Mouse (Mus musculus): ENCODE data around the gene Nek1. TPM values are rescaled to one million over a fixed set of nuclear protein-coding genes. Genes with fewer than 3 reads are reported as not detected.

Nek1 gene
- polyA plus RNA-seq, 1 experiment, result 1.5 TPM

DNA sequence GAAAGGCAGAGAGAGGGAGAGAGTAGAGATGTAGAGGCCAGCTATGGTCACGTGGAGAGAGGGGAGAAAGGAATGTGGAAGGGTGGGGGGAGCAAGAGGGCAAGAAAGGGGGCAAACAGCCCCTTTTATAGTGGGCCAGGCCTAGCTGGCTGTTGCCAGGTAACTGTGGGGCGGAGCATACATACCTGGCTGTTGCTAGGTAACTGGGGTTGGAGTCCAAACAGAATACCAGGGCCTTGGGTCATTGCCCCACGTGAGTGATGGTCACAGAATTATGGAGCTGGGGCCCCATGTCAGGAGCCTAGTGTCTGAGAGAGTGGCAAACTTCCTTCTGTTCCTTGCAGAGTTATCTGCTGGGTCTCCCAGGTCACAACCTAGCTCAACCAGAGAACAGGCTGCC is 149.3 kb downstream of the Nek1 start:
- Histone ChIP-seq H3K27me3 (ENCODE audit: control insufficient read depth, insufficient read depth, insufficient read length) (no peaks in the 10 kb centered on the region), H3K79me2 (ENCODE audit: control insufficient read depth, insufficient read depth) (no peaks in the 10 kb centered on the region), H3ac (ENCODE audit: control insufficient read depth, insufficient read length, low read depth) (no peak overlapping the region), H3K36me3 (ENCODE audit: control insufficient read depth, insufficient read depth) (no peaks in the 10 kb centered on the region), H3K4me3 (ENCODE audit: insufficient read depth, poor library complexity, severe bottlenecking) (no peak overlapping the region), H3K79me3 (ENCODE audit: low read depth) (no peaks in the 10 kb centered on the region)
- TF ChIP-seq CEBPB (IDR thresholded peaks at IDR 0.05; ENCODE audit: low read depth) (no peak), USF1 (IDR thresholded peaks at IDR 0.05; ENCODE audit: low read depth) (no peak), CTCF (IDR thresholded peaks at IDR 0.05; ENCODE audit: control insufficient read depth, insufficient read depth, insufficient read length) (no peak), MAX (IDR thresholded peaks at IDR 0.05) (no peak), MYOD1 (IDR thresholded peaks at IDR 0.05; ENCODE audit: control insufficient read depth, insufficient read length, low read depth) (no peak), FOSL1 (IDR thresholded peaks at IDR 0.05; ENCODE audit: insufficient read depth, low read length, poor library complexity, severe bottlenecking) (no peak), MYOG (IDR thresholded peaks at IDR 0.05; ENCODE audit: control insufficient read depth, extremely low read depth, insufficient read length) (no peak)

DNA sequence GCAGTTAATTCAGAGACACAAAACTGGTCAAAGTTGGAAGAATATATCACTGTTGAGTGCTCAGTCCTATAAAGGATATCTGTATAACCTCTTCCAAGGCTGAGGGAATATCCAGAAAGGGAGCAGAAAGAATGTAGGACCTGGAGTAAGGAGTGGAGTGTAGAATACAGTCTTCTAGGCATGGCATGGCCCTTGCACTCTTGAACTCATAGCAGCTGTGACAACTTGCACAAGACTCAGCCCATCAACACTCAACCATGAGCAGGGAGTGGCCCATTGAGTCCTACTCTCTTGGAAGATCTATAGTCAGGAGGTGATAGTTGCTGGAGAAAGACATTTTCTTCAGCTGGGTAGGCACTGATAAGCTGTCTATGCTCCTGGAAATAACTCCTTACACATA is 149.8 kb downstream of the Nek1 start:
- Histone ChIP-seq H3K27me3 (ENCODE audit: control insufficient read depth, insufficient read depth, insufficient read length) (no peaks in the 10 kb centered on the region), H3ac (ENCODE audit: control insufficient read depth, insufficient read length, low read depth) (no peak overlapping the region), H3K79me2 (ENCODE audit: control insufficient read depth, insufficient read depth) (no peaks in the 10 kb centered on the region), H3K79me3 (ENCODE audit: low read depth) (no peaks in the 10 kb centered on the region), H3K4me3 (ENCODE audit: insufficient read depth, poor library complexity, severe bottlenecking) (no peak overlapping the region), H3K36me3 (ENCODE audit: control insufficient read depth, insufficient read depth) (no peaks in the 10 kb centered on the region)
- TF ChIP-seq MAX (IDR thresholded peaks at IDR 0.05), result no peak
- no peak for TF ChIP-seq CEBPB (IDR thresholded peaks at IDR 0.05; ENCODE audit: low read depth)
- TF ChIP-seq CTCF (IDR thresholded peaks at IDR 0.05; ENCODE audit: control insufficient read depth, insufficient read depth, insufficient read length), result no peak
- TF ChIP-seq USF1 (IDR thresholded peaks at IDR 0.05; ENCODE audit: low read depth), result no peak
- no peak for TF ChIP-seq MYOG (IDR thresholded peaks at IDR 0.05; ENCODE audit: control insufficient read depth, extremely low read depth, insufficient read length)
- TF ChIP-seq MYOD1 (IDR thresholded peaks at IDR 0.05; ENCODE audit: control insufficient read depth, insufficient read length, low read depth), result no peak
- no peak for TF ChIP-seq FOSL1 (IDR thresholded peaks at IDR 0.05; ENCODE audit: insufficient read depth, low read length, poor library complexity, severe bottlenecking)

DNA sequence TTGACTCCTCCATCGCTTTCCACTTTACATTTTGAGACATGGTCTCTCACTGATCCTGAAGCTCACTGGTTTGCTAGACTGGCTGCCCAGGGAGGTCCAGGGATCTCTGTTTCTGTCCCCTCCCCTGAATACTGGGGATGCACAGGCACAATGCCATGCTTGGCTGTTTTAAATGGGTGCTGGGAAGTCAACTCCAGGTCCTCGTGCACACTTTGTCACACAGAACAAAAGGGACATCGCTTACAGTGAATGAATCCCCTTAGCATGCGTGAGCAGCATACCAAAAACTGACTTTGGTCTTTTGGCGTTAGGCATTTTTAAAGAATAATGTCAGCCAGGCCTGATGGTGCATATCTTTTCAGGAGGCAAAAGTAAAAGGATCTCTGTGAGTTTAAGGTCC is 155.7 kb downstream of the Nek1 start:
- H3K4me3 ChIP-seq (ENCODE audit: insufficient read depth, poor library complexity, severe bottlenecking), result no peak overlapping the region
- H3K79me3 ChIP-seq (ENCODE audit: low read depth), result no peaks in the 10 kb centered on the region
- no peaks in the 10 kb centered on the region for H3K27me3 ChIP-seq (ENCODE audit: control insufficient read depth, insufficient read depth, insufficient read length)
- no peak overlapping the region for H3ac ChIP-seq (ENCODE audit: control insufficient read depth, insufficient read length, low read depth)
- H3K36me3 ChIP-seq (ENCODE audit: control insufficient read depth, insufficient read depth), result no peaks in the 10 kb centered on the region
- H3K79me2 ChIP-seq (ENCODE audit: control insufficient read depth, insufficient read depth), result no peaks in the 10 kb centered on the region
- no peak for TF ChIP-seq FOSL1 (IDR thresholded peaks at IDR 0.05; ENCODE audit: insufficient read depth, low read length, poor library complexity, severe bottlenecking)
- TF ChIP-seq CTCF (IDR thresholded peaks at IDR 0.05; ENCODE audit: control insufficient read depth, insufficient read depth, insufficient read length), result no peak
- TF ChIP-seq MYOG (IDR thresholded peaks at IDR 0.05; ENCODE audit: control insufficient read depth, extremely low read depth, insufficient read length), result no peak
- no peak for TF ChIP-seq USF1 (IDR thresholded peaks at IDR 0.05; ENCODE audit: low read depth)
- no peak for TF ChIP-seq MAX (IDR thresholded peaks at IDR 0.05)
- TF ChIP-seq MYOD1 (IDR thresholded peaks at IDR 0.05; ENCODE audit: control insufficient read depth, insufficient read length, low read depth), result no peak
- no peak for TF ChIP-seq CEBPB (IDR thresholded peaks at IDR 0.05; ENCODE audit: low read depth)

DNA sequence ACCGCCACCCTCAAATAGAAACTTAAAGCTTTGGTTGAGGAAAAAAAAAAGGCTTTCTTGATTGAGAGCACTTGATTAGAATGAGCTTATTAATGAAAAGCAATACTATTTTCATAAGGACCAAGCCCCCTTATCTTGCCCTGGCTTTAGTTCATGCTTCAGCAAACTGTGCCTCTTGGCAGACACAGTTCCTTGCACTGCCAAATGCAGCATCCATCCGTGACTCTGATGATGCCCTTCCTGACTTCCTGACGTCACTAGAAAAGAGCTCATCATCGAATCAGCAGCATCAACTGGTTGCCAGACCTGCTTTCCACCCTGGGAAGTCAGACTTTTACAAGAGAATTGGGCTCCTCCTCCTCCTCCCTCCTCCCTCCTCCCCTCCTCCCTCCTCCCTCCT is 157.6 kb downstream of the Nek1 start:
- H3K36me3 ChIP-seq (ENCODE audit: control insufficient read depth, insufficient read depth), result no peaks in the 10 kb centered on the region
- no peaks in the 10 kb centered on the region for H3K27me3 ChIP-seq (ENCODE audit: control insufficient read depth, insufficient read depth, insufficient read length)
- no peak for TF ChIP-seq FOSL1 (IDR thresholded peaks at IDR 0.05; ENCODE audit: insufficient read depth, low read length, poor library complexity, severe bottlenecking)
- TF ChIP-seq CTCF (IDR thresholded peaks at IDR 0.05; ENCODE audit: control insufficient read depth, insufficient read depth, insufficient read length), result no peak
- no peak for TF ChIP-seq MYOG (IDR thresholded peaks at IDR 0.05; ENCODE audit: control insufficient read depth, extremely low read depth, insufficient read length)
- TF ChIP-seq MYOD1 (IDR thresholded peaks at IDR 0.05; ENCODE audit: control insufficient read depth, insufficient read length, low read depth), result no peak
- no peak for TF ChIP-seq CEBPB (IDR thresholded peaks at IDR 0.05; ENCODE audit: low read depth)
- TF ChIP-seq MAX (IDR thresholded peaks at IDR 0.05), result no peak
- TF ChIP-seq USF1 (IDR thresholded peaks at IDR 0.05; ENCODE audit: low read depth), result no peak
- H3ac ChIP-seq (ENCODE audit: control insufficient read depth, insufficient read length, low read depth), result no peak overlapping the region
- no peak overlapping the region for H3K4me3 ChIP-seq (ENCODE audit: insufficient read depth, poor library complexity, severe bottlenecking)
- H3K79me2 ChIP-seq (ENCODE audit: control insufficient read depth, insufficient read depth), result no peaks in the 10 kb centered on the region
- H3K79me3 ChIP-seq (ENCODE audit: low read depth), result no peaks in the 10 kb centered on the region

DNA sequence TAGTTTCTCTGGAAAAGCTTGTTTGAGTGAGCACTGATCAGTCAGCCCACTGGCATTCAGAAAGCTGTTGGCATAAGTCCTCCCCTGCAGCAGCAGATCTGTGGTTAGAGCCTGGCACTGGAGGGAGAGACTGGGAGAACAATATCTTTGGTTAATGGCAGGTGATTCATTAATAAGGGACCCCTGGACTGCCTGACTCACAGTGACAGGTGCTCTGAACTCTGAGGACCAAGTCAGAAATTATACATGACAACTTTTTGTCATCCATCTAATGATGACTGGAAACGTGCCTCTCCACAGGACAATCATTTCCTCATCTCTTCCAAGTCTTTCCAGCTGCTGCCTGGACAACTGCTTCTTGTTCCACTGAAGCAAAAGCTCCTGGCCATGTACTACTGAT is 163.4 kb downstream of the Nek1 start:
- H3K36me3 ChIP-seq (ENCODE audit: control insufficient read depth, insufficient read depth), result no peaks in the 10 kb centered on the region
- no peaks in the 10 kb centered on the region for H3K27me3 ChIP-seq (ENCODE audit: control insufficient read depth, insufficient read depth, insufficient read length)
- no peak overlapping the region for H3ac ChIP-seq (ENCODE audit: control insufficient read depth, insufficient read length, low read depth)
- no peak overlapping the region for H3K4me3 ChIP-seq (ENCODE audit: insufficient read depth, poor library complexity, severe bottlenecking)
- TF ChIP-seq CEBPB (IDR thresholded peaks at IDR 0.05; ENCODE audit: low read depth) (no peak), MYOD1 (IDR thresholded peaks at IDR 0.05; ENCODE audit: control insufficient read depth, insufficient read length, low read depth) (peak; percentile 97), CTCF (IDR thresholded peaks at IDR 0.05; ENCODE audit: control insufficient read depth, insufficient read depth, insufficient read length) (no peak), FOSL1 (IDR thresholded peaks at IDR 0.05; ENCODE audit: insufficient read depth, low read length, poor library complexity, severe bottlenecking) (peak; percentile 22)
- no peaks in the 10 kb centered on the region for H3K79me3 ChIP-seq (ENCODE audit: low read depth)
- no peaks in the 10 kb centered on the region for H3K79me2 ChIP-seq (ENCODE audit: control insufficient read depth, insufficient read depth)

DNA sequence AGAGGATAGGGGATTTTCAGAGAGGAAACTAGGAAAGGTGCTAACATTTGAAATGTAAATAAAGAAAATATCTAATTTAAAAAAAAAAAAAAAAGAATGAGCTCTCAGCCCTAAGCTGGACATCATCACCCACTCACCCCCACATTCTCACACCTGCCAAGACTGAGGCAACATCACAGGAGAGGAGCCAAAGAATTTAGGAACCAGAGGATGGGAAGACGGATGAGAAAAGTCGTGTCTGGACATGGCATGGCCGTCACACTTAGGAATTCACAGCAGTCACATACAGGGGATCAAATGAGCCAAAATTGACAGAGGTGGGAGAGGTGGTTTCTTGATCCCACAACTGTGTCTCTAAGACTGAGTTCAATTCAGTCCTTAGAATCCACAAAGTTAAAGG is 165.5 kb downstream of the Nek1 start:
- Histone ChIP-seq H3K4me3 (ENCODE audit: insufficient read depth, poor library complexity, severe bottlenecking) (no peak overlapping the region), H3K79me2 (ENCODE audit: control insufficient read depth, insufficient read depth) (no peaks in the 10 kb centered on the region), H3ac (ENCODE audit: control insufficient read depth, insufficient read length, low read depth) (no peak overlapping the region), H3K36me3 (ENCODE audit: control insufficient read depth, insufficient read depth) (no peaks in the 10 kb centered on the region), H3K27me3 (ENCODE audit: control insufficient read depth, insufficient read depth, insufficient read length) (no peaks in the 10 kb centered on the region), H3K79me3 (ENCODE audit: low read depth) (no peaks in the 10 kb centered on the region)
- TF ChIP-seq MYOG (IDR thresholded peaks at IDR 0.05; ENCODE audit: control insufficient read depth, extremely low read depth, insufficient read length) (no peak), CEBPB (IDR thresholded peaks at IDR 0.05; ENCODE audit: low read depth) (no peak), MYOD1 (IDR thresholded peaks at IDR 0.05; ENCODE audit: control insufficient read depth, insufficient read length, low read depth) (no peak)
